Mouse (Mus musculus) activated CD4-positive, CD25-positive, alpha-beta regulatory T cell, adult 9 weeks (primary cell): Measurements from ENCODE around the gene Prkd3. TPM values are rescaled to one million over a fixed set of nuclear protein-coding genes. Genes with fewer than 3 reads are reported as not detected.

Experiments used
- polyA plus RNA-seq: library from polyadenylated mRNA; unstranded; fragments of 100-300 nt; shearing (Covaris generic); gene quantifications from one replicate; pipeline ENCODE4 v1.2.1, GENCODE M21; 2017

Prkd3 gene
- 11.5 TPM for polyA plus RNA-seq

DNA sequence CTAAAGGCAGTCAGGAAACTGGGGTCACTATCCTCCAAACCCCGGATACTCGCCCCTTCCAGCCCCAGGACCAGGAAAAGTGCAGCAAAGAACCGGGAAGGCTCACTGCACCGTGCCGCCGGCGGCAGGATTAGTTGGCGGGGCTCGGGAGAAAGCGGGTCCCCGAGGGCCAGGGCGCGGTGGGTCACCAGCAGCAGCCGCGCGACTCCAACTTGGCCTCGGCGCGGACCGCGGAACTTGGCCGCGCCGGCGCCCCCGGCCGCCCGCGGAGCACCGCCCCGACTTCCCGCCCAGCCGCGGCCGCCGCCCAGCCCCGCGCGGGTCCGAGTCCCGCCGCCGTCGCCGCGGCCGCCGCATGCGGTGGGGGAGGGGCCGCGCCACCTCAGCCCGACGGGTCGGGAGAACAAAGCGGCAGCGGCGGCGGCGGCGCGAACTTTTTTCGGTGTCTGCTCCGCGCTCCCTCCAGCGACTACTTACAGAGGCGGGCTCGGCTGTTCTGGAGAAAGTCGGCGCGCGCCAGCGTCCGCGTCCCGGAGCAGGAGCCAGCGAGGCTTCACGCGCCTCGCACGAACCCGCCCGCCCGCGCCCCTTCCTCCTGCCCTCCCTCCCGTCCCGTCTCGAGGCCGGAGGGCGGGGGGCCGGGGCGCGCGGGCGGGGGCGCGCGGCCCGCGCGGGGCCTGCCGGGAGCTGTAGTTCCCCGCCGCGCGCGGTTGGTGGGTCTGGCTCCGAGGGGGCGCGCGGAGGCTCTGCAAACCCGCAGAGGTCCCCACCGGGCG lies at the start of gene Prkd3:
Gene Prkd3 (minus strand): TSS at position 609 of the 776 bp plus-strand sequence.

DNA sequence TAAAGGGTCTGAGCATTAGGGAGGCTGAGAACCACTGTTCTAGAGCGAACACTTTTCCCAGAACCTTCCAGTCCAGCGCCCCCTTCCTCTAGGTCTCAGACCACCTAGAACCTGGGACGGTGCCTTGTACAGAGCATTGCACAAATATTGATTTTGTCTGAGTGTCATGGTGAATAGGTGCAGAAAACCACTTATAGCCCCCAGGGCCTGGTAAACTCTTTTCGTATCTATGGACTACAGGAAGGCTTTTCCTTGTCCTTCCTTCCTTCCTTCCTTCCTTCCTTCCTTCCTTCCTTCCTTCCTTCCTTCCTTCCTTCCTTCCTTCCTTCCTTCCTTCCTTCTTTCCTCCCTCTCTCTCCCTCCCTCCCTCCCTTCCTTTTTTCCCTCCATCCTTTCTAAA lies 31.0 kb upstream of the Prkd3 start, which contains the start of gene Qpct:
Gene Qpct (plus strand): TSS at position 301 of the 400 bp plus-strand sequence.

DNA sequence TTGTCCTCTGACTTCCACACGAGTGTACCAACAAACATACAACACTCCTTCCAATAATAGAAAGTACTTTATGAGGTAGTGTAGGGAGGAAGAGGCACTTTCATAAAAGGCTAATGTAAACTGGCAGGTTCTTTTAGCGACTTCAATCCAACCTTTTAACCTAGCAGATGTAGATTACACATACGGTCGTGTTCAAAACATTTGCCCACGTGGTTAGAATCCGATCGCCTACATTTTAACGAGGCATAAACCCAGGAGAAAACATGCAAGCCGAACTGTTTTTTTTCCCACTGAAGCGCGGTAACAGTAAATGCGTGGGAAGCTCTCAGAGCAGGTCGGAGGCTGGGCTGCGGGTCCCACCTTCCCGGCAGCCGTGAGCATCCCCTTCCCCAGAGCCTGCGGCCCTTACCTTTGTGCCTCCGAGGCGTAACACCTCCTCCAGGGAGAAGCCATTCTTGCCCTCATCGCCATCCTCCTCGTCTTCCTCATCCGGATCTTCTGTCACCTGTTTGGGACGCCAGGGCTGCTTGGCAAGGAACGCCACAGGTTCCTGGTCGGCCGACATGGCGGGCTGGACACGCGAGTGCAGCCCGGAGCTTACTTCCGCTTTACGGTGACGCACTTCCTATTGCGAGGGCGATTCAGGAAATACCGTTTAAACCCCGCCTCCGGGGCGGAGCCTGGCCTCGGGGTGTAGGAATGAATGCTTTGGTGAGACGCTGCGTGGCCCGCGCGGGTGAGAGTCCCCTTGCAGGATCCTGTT lies 84.0 kb downstream of the Prkd3 start, which contains the start of the genes Cebpz and Ndufaf7:
Gene Cebpz (minus strand): TSS at position 601 of the 763 bp plus-strand sequence.
Gene Ndufaf7 (plus strand): TSS at position 671 of the 763 bp plus-strand sequence.

DNA sequence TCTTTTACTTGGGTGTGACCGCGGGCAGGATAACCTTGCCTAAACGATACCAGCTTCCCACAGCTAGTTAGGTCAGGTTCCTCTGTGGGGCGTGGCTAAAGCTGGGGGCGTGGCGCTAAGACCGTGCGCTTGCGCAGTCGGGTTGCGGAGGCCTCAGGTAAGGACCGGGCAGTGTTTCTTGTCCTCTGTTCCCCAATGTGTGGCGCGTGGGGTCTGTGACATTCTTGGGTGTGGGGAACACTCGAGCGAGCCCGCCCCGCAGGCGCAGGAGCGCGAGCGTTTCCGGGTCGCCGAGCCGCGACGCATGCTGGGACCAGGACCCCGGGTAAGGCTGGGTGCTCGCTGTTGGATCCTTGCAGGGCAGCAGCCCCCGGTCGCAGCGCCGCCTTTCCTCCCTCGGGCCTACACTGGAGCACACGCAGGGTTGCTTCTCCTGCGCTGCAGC lies 104.2 kb downstream of the Prkd3 start, which contains the start of gene Cebpzos:
Gene Cebpzos (plus strand): TSS at position 132 of the 445 bp plus-strand sequence.

DNA sequence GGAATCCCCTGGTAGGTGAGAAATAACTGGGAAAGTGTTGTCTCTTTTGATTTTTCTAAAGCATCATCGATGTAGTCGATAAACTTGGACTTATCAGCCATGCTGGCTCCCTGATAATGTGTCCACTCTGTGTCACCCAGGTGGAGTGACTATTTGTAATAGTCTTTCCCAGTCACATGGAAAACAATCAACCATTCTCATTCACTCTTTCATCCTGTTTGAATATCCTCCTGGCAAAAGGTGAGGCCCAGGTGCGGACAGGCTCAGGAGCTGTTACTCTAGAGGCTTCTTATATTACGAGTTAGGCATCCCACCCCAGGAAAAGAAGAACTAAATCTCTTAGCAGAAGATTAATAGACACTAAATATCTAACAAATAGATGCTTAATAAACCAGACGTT lies 113.7 kb downstream of the Prkd3 start, which contains the start of gene Sult6b1:
Gene Sult6b1 (minus strand): TSS at position 101 of the 400 bp plus-strand sequence.

Other genes starting within 250 kb of the Prkd3 start
- 32.1 TPM for gene Heatr5b, start 185.5 kb downstream of the Prkd3 start, polyA plus RNA-seq
- 95.2 TPM for gene Gpatch11, start 185.2 kb downstream of the Prkd3 start, polyA plus RNA-seq
- 29.0 TPM for gene Eif2ak2, start 138.2 kb downstream of the Prkd3 start, polyA plus RNA-seq
- 0.83 TPM for gene Sult6b1, start 113.8 kb downstream of the Prkd3 start, polyA plus RNA-seq
- gene Cebpzos, start 104.3 kb downstream of the Prkd3 start, polyA plus RNA-seq = 58.1 TPM
- gene Cebpz, start 83.8 kb downstream of the Prkd3 start, polyA plus RNA-seq = 97.2 TPM
- 54.0 TPM for gene Ndufaf7, start 83.7 kb downstream of the Prkd3 start, polyA plus RNA-seq
- gene Qpct, start 31.1 kb upstream of the Prkd3 start, polyA plus RNA-seq = 0.68 TPM